Mouse (Mus musculus): ENCODE data around the gene Cryaa.
A peak's percentile ranks its signal among the peaks of the same experiment; 100 is the strongest.

Gene Cryaa

DNA sequence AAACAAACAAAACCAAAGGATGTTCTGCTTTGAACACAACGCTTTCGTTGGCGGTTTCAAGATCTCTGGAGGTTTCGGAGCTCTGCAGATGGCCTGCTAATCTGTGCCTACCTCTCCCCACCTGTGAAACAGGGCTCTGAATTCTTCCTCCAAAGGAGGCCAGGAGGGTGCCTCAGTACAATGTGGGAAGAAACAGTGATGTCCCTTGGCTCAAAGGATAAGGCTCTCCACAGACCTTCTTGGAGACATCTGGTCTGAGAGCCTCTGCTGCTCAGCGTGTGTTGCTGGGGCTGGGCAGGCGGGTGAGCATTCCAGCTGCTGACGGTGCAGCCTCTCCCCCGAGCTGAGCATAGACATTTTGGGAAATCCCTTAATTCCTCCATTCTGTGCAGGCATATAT, at the start of gene Cryaa:
Cryaa (plus strand) TSS at position 301 of the 400 bp plus-strand sequence.
- DNase-seq = no peak

DNA sequence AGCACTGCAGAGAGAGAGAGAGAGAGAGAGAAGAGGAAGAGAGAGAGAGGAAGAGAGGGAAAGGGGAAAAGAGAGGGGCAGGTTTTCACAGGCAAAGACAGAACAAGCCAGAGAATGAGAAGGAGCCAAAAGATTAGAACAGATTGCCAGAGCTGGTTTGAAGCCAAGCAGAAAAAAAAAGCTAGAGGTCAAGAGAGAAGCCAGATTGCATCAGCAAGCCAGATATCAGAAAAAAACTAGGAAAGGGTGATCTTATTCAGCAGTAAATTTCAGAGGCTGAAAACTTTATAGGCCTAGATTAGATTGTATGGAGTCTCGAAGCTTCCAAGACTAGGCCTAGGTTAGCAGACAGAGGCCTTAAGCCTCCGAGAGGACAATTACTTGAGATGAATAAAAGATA, 49.6 kb upstream of the Cryaa start:
- no peak for DNase-seq

GRCm38 (mm10) chr17:31631081-31631800, 46.4 kb upstream of the Cryaa start:
- no peak for DNase-seq

DNA sequence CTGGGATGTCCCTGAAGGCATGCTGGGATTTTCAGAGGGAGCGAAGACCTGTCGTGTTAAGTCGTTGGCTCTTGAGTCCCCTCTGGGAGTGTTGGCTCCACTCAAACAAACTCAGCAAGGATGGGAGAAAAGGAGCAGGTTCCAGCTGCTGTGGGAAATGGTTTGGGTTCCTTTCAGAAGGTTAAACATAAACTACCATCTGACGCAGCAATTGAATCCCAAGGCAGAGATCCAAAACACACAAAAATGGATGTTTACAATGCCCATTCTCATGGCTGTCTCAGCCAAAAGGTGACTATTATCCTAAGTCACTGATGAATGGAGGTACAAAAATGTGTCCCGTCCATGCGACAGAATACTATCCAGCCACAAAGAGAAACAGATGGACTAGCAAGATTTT, 44.6 kb upstream of the Cryaa start:
- no peak for DNase-seq

DNA sequence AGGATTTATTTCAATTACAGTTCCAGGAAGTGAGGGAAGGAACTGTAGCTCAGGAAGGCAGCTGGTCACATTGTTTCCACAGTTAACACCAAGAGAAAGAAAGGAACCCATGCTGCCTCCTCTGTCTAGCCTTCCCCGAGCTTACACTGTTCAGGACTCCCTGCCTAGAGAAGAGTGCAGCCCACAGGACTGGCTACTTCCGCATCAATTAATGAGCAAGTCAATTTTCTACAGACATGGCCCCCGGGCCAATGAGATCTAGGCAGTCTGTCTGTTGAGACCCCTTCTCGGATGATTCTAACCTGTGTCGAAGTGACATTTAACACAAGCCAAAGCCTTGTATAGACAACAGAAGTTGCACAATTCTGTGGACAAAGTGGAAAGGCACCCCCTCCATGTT, 42.7 kb upstream of the Cryaa start:
- no peak for DNase-seq

GRCm38 (mm10) chr17:31635781-31636180, 41.8 kb upstream of the Cryaa start:
- no peak for DNase-seq

GRCm38 (mm10) chr17:31636277-31636941, 41.2 kb upstream of the Cryaa start:
- no peak for DNase-seq

- peak; percentile 26 for DNase-seq
These were observed 40.4 kb upstream of the Cryaa start, which contains the start of gene Cbs for GRCm38 (mm10) chr17:31636942-31637811. Gene Cbs, minus strand, starts transcription at chr17:31637238.

DNA sequence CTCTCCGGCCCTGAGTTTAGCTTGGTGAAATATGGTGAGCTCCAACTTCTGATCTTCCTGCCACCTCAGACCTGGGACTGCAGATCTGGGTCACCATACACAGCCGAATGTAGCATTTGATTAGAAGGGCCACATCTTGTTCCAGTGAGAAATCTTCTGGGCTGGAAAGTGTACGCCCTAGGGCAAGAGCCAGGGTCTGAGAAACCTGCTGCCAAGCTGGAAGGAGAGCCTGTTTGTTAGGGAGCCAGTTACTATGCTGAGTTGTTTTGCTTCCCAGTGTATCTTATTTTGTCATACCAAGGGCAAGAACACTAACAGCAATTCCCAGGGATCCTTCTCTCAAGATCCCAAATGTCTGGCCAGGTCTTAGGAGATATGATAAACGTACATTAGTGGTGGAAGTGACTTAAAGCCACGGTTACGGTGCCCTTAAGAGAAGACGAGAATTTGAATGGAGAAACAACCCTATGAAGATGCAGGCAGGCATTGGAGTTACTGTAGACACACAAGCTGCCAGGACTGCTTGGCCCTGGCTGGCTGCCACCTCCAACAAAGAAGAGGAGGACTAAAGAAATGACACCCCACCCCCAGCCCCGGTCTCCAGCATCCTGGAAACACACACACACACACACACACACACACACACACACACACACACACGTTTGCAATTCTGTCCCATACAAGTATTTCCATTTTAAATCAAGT, 39.6 kb upstream of the Cryaa start:
- DNase-seq = no peak

GRCm38 (mm10) chr17:31639651-31640050, 38.0 kb upstream of the Cryaa start:
- DNase-seq = no peak

- DNase-seq = no peak
These were observed 35.3 kb upstream of the Cryaa start for GRCm38 (mm10) chr17:31642331-31642730.

- DNase-seq = no peak
These were observed 34.7 kb upstream of the Cryaa start for GRCm38 (mm10) chr17:31642913-31643312.

GRCm38 (mm10) chr17:31646199-31647002, 31.2 kb upstream of the Cryaa start:
- DNase-seq = no peak

- DNase-seq = no peak
These were observed 25.5 kb upstream of the Cryaa start for GRCm38 (mm10) chr17:31652152-31652551.

- DNase-seq = no peak
These were observed 24.3 kb upstream of the Cryaa start for GRCm38 (mm10) chr17:31653277-31653676.

DNA sequence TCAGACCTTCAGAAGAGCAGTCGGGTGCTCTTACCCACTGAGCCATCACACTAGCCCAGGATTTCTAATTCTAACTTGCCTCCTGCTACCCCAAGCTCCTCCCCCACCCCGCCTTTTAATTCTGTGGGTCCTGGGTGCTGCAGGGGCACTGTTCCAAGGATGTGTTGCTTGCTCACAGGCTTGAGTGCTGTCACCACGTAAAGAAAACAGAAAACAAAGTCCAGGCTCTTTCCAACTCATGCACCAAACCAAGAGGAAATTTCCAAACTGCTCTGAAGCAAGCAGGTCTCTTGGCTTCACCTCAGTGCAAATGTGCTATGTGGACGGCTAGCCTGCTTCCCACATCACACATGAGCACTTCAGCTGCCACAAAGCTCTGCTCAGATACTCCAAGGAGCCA, 22.2 kb upstream of the Cryaa start:
- no peak for DNase-seq

DNA sequence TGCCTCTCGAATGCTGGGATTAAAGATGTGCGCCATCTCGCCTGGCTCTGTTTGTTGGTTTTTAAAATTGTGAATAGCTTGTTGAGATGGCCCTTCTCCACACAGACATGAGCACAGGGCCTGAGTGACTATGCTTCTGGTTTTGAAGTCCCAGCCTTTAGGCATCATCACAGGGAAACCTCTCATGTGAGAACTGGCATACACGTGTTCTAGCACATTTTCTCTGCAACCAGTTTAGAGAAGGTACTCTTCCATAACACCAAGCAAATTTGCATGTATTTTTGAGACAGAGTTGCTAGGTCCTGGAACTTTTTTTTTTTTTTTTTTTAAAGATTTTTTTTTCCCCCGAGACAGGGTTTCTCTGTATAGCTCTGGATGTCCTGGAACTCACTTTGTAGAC, 20.9 kb upstream of the Cryaa start:
- no peak for DNase-seq

- no peak for DNase-seq
These were observed 20.2 kb upstream of the Cryaa start for GRCm38 (mm10) chr17:31657141-31657983.

- no peak for DNase-seq
These were observed 19.5 kb upstream of the Cryaa start for GRCm38 (mm10) chr17:31658136-31658467.

- DNase-seq = peak; percentile 98
These were observed 19.0 kb upstream of the Cryaa start, which contains the start of gene U2af1 for GRCm38 (mm10) chr17:31658468-31659185. Gene U2af1, minus strand, starts transcription at chr17:31658892.
